In genomic region chr3:142700442-142701322, GRCm38 (mm10) we compare ENCODE assay signal across 7 mouse cellular contexts. TPM values are rescaled to one million over a fixed set of nuclear protein-coding genes. Genes with fewer than 3 reads are reported as not detected.
DNase-seq lines count a peak whose midpoint lies in the region; ATAC-seq and TF ChIP-seq lines count a peak whose summit lies in the region.

TSS of gene Kyat3 (plus strand) at chr3:142701051.

- ATAC-seq in embryonic facial prominence, embryonic 15.5 days (ENCODE audit: insufficient number of reproducible peaks, low FRiP score, low TSS enrichment, low read depth) = peak; percentile 99
- peak; percentile 100 for ATAC-seq in limb, embryonic 14.5 days (ENCODE audit: low FRiP score, low read depth)
- ATAC-seq in midbrain, postnatal 0 days (ENCODE audit: low FRiP score) = peak; percentile 99

- peak within 1 kb of the TSS; percentile 67 for H3K27ac ChIP-seq in embryonic facial prominence, embryonic 15.5 days (replicated peaks)
- H3K27ac ChIP-seq in limb, embryonic 14.5 days (replicated peaks; ENCODE audit: low read depth, low read length) = no peak within 1 kb of the TSS
- H3K27ac ChIP-seq in midbrain, postnatal 0 days (ENCODE audit: low read depth, low read length) = peak within 1 kb of the TSS; percentile 63

- no peaks in the 10 kb centered on the region for H3K27me3 ChIP-seq in embryonic facial prominence, embryonic 15.5 days
- no peaks in the 10 kb centered on the region for H3K27me3 ChIP-seq in limb, embryonic 14.5 days (ENCODE audit: control insufficient read depth, insufficient read depth, low read length)
- no peaks in the 10 kb centered on the region for H3K27me3 ChIP-seq in midbrain, postnatal 0 days (ENCODE audit: insufficient read depth, low read length)

- peak within 1 kb of the TSS; percentile 40 for H3K9ac ChIP-seq in embryonic facial prominence, embryonic 15.5 days
- peak within 1 kb of the TSS; percentile 52 for H3K9ac ChIP-seq in limb, embryonic 14.5 days (ENCODE audit: low read depth, low read length, severe bottlenecking)
- H3K9ac ChIP-seq in midbrain, postnatal 0 days (replicated peaks; ENCODE audit: low read length, poor library complexity, severe bottlenecking) = peak within 1 kb of the TSS; percentile 52

- peak within 1 kb of the TSS; percentile 73 for H3K4me2 ChIP-seq in embryonic facial prominence, embryonic 15.5 days (replicated peaks)
- H3K4me2 ChIP-seq in limb, embryonic 14.5 days (replicated peaks; ENCODE audit: low read depth, low read length, severe bottlenecking) = peak within 1 kb of the TSS; percentile 65
- peak within 1 kb of the TSS; percentile 89 for H3K4me2 ChIP-seq in midbrain, postnatal 0 days (ENCODE audit: low read depth, low read length, poor library complexity, severe bottlenecking)

- H3K4me1 ChIP-seq in embryonic facial prominence, embryonic 15.5 days = peaks cover 15% of the 10 kb centered on the region
- peaks cover 6% of the 10 kb centered on the region for H3K4me1 ChIP-seq in limb, embryonic 14.5 days (ENCODE audit: control insufficient read depth, insufficient read depth, low read length)
- H3K4me1 ChIP-seq in midbrain, postnatal 0 days (ENCODE audit: insufficient read depth, low read length) = no peaks in the 10 kb centered on the region

- no peaks in the 10 kb centered on the region for H3K36me3 ChIP-seq in embryonic facial prominence, embryonic 15.5 days
- no peaks in the 10 kb centered on the region for H3K36me3 ChIP-seq in limb, embryonic 14.5 days (ENCODE audit: control insufficient read depth, insufficient read depth, low read length)
- no peaks in the 10 kb centered on the region for H3K36me3 ChIP-seq in midbrain, postnatal 0 days (ENCODE audit: insufficient read depth, low read length)

- WGBS in embryonic facial prominence, embryonic 15.5 days = under 1% methylated on average over 48 of the region's 48 CpGs
- WGBS in limb, embryonic 14.5 days = under 1% methylated on average over 48 of the region's 48 CpGs
- under 1% methylated on average over 48 of the region's 48 CpGs for WGBS in midbrain, postnatal 0 days

- 0 out of 2 replicates have a peak, but pooled peaks have one; percentile 19 for TF ChIP-seq POLR2A in limb, embryonic 14.5 days (IDR thresholded peaks at IDR 0.05; ENCODE audit: borderline replicate concordance, extremely low read depth, insufficient read depth, insufficient read length)

- peak; percentile 67 to 85 for DNase-seq in adrenal gland, postnatal 4 days (ENCODE audit: low spot score in 2 of 2)
- DNase-seq in heart, adult 8-10 months (ENCODE audit: low spot score) = peak; percentile 98
- DNase-seq in kidney, adult 9 months = peak; percentile 99
- DNase-seq in limb, embryonic 14.5 days (ENCODE audit: low spot score) = peak; percentile 97
- peak; percentile 96 for DNase-seq in midbrain, postnatal 0 days (ENCODE audit: low spot score)
- peak; percentile 47 to 53 for DNase-seq in spleen, postnatal 14 days (ENCODE audit: low spot score in 2 of 2)

- no peaks in the 10 kb centered on the region for H3K9me3 ChIP-seq in embryonic facial prominence, embryonic 15.5 days (replicated peaks)
- H3K9me3 ChIP-seq in limb, embryonic 14.5 days (ENCODE audit: control insufficient read depth, low read length) = no peaks in the 10 kb centered on the region
- H3K9me3 ChIP-seq in midbrain, postnatal 0 days (ENCODE audit: low read length) = no peaks in the 10 kb centered on the region

- peak; percentile 58 for TF ChIP-seq CTCF in midbrain, postnatal 0 days (IDR thresholded peaks at IDR 0.05)

- H3K4me3 ChIP-seq in embryonic facial prominence, embryonic 15.5 days (replicated peaks) = peak within 1 kb of the TSS; percentile 59
- peak within 1 kb of the TSS; percentile 42 for H3K4me3 ChIP-seq in limb, embryonic 14.5 days (replicated peaks; ENCODE audit: low read length)
- peak within 1 kb of the TSS; percentile 51 for H3K4me3 ChIP-seq in midbrain, postnatal 0 days (ENCODE audit: low read depth, low read length)

RNA-seq across cellular contexts. Expression of gene Kyat3, which starts in this region (rescaled TPM):
- total RNA-seq in adrenal gland, postnatal 4 days (2021) = 10 to 100 TPM; 12.8 to 38.7 TPM
- 14.5 and 15.0 TPM in 2 replicates for polyA plus RNA-seq in embryonic facial prominence, embryonic 15.5 days (2015; fragmentation: Nextera tagmentation; extraction: Ambion mirVana)
- total RNA-seq in heart, adult 8-10 months (2022) = 10 to 100 TPM; 40.0 to 42.6 (median 41.4) TPM
- 9.4 and 10.0 TPM in 2 replicates for polyA plus RNA-seq in limb, embryonic 14.5 days (2012; rRNA removed)
- 14.6 and 19.6 TPM in 2 replicates for polyA plus RNA-seq in limb, embryonic 14.5 days (2014; fragmentation: Nextera tagmentation; extraction: Ambion mirVana)
- 3.1 and 4.7 TPM in 2 replicates for total RNA-seq in midbrain, postnatal 0 days (2014; rRNA removed)
- polyA plus RNA-seq in midbrain, postnatal 0 days (2015; fragmentation: Nextera tagmentation; extraction: Ambion mirVana) = 5.1 and 5.6 TPM in 2 replicates
